Mouse (Mus musculus) c-Kit-positive CD71-negative TER-119-negative erythroid progenitor cells, embryonic 14.5 days (primary cell): ENCODE measurements around the gene Tacr2.

Source experiments
- DNase-seq: peaks from one replicate; pipeline ENCODE4 v3.0.0-alpha.2; 2013; ENCODE audit warnings: low read depth

The Tacr2 gene

DNA sequence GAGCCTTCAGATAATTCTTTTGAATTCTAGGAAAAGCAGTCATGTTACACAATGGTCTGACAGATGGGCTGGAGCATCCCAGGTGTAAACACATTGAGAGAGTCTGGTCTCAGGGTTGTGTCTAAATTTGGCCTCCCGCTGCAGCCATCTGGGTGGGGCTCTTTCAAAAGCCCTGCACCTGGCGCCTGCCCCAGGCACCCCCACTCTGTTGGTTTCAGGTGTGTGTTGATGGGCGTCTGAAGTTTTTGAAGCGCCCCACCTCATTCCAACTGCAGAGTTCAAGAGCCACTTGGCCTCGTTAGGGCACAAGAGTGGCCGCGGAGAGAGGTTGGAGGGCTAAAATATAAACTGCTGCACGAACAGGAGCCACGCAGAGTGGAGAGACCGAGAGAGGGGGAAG lies 9.9 kb upstream of the Tacr2 start:
- no peak for DNase-seq

DNA sequence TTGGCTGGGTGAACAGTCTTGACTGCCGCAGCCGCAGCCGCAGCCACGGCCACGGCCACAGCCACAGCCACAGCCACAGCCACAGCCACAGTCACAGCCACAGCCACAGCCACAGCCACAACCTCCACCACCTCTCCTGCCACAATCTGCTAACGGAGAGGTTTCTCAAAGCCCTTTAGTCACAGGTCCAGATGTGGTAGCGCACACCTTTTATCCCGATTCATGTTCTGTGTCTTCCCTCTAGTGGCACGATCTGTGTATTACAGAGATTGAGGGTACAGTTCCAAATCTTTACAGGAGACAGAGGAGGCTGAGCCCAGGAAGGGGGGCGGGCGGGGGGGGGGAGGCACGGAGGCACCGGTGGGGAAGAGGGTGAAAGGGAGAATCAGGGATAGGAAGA lies 9.3 kb upstream of the Tacr2 start:
- DNase-seq: peak; percentile 52

DNA sequence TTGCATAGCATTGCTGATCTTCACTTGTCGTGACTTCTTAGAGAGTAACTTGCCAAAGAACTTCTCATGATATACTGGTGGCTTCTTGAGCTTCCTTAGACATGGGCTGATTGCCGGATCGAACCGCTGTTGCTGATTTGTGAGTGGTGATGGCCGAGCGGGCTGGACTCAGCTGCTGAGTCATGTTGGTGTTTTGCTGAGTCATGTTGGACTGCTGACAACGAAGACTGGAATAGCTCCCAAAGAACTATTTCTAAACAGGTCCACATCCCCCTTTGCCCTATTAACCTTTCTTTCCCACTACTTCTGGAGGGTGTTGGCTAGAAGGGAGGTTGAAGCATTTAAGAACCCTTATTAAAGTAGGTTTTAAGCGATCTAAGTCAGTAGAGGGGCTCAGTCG lies 8.2 kb upstream of the Tacr2 start:
- no peak for DNase-seq

DNA sequence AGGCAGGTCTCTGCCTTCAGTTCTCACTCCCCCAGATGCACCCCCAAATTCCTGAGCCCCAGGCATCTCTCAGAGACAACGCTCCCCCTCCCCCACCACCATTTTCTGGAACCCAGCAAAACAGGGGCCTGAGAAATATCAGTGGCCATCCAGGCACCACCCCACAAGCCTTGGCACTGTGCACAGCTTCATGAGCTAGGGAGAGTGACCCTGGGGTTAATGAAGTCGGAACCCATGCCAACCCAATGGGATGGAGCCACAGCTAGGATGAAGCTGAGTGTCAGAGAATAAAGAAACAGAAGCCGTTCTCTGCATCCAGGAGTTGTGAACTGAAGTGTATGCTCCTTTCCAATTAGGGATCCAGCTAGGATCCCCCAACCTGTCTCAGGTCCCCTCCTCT lies 5.1 kb upstream of the Tacr2 start:
- DNase-seq: no peak

DNA sequence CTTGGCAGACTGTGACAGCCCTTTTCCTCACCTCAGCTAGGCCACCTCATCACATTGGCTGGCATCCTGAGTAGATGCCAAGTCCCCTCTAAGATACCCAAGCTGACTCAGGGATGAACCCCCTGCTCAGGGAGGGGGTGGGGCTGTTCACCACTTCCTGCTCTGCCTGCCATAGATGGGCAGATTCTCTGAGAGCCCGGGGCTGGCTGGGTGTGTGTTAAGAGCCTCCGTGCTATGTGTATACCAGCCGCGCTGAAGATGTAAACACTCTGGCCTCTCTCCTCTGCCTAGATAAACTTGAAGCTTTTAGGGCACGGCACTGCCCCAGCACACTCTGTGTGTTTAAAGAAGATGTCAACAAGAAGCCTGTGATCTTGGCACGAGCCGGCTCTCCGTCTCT lies 4.4 kb upstream of the Tacr2 start:
- no peak for DNase-seq

DNA sequence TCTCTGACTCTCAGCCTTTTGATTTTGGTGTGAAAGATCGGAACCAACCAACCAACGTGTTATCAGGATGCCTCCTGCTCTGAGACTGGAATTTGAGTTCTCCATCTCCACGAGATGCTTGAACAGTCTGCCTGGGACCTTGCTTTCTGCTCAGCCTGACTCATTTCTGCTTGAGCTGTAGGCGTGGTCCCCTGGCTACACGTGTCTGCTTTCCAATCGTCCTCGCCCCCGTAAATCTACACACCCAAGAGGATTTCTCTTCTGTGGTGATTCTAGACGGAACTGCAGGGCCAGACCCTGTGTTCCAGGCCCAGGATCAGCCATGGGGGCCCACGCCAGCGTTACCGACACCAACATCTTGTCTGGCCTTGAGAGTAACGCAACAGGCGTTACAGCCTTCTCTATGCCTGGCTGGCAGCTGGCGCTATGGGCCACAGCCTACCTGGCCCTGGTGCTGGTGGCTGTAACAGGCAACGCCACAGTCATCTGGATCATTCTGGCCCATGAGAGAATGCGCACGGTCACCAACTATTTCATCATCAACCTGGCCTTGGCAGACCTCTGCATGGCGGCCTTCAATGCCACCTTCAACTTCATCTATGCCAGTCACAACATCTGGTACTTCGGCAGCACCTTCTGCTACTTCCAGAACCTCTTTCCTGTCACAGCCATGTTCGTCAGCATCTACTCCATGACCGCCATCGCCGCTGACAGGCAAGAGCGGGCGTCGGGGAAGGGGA lies 428 bp downstream of the Tacr2 start:
- no peak for DNase-seq

DNA sequence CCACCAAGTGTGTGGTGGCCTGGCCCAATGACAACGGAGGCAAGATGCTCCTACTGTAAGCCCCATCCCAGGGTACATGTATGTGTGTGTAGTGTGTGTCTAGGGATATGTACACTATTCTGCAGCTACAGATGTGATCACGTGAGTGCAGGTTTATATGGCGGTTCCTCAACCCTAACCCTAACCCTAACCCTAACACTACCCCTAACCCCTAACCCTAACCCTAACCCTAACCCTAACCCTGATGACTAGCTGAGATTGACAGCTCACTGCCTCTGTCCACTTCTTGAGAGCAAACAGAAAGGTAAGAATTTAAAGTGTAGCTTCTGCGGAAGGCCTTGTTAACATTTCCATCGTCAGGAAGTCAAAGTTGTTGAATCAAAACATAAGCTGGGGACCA lies 6.1 kb downstream of the Tacr2 start:
- no peak for DNase-seq

DNA sequence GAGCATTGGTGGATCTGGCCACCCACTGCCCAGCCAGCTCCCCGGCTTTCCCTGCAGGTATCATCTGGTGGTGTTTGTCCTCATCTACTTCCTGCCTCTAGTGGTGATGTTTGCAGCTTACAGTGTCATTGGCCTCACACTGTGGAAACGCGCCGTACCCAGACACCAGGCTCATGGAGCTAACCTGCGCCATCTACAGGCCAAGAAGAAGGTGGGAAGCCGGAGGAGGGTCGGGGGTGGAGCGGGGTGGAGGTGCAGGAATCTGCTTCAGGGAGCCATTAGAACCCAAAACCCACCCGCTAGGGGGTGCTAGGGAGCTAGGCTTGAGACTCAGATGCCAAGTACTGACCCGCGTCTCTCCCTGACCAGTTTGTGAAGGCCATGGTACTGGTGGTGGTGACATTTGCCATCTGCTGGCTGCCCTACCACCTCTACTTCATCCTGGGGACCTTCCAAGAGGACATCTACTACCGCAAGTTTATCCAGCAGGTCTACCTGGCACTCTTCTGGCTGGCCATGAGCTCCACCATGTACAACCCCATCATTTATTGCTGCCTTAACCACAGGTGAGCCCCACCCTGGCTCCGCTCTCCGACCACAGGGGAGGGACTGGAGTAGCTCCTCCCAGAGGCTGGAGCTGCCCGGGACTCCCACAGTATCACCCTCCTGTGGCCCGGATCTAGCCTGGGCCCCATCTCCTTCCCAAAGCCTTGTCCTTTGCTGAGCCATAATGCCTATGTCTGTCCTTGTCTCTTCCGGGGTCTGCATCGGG lies 9.1 kb downstream of the Tacr2 start:
- DNase-seq: peak; percentile 95

DNA sequence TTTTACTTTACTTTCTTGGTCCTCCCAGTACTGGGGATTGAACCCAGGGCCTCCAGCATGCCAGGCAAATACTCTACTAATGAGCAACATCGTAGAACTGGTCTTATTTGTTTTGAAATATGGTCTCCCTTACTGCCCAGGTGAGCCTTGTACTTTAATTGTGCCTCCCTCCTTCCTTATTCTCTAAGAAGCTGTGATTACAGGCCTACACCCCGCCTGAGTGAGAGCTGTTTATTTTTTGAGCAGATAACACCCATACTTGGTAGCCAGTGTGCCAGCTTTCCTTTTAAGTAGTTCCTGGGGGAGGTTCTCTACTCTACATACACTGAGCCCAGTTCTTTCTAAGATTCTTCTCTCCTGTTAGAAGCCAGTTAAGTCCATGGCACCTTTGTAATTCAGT lies 12.1 kb downstream of the Tacr2 start:
- no peak for DNase-seq

DNA sequence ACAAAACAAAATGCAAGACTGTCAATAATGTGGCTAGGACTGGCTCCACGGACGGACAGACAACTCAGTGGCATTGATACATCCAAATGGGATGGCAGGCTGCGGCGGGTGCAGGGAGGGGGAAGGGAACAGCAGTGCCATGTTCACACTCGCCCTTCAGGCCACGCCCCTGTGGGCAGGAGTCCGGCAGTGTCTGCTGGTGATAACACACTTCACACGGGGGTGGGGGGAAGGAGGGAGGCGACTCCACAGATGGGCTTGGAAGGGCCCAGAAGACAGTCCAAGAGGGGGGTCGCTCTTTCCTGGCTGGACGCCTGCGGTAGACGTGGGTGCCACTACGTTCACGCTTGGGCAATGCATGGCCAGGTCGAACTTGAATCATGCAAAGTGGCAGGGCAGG lies 17.0 kb downstream of the Tacr2 start:
- no peak for DNase-seq

DNA sequence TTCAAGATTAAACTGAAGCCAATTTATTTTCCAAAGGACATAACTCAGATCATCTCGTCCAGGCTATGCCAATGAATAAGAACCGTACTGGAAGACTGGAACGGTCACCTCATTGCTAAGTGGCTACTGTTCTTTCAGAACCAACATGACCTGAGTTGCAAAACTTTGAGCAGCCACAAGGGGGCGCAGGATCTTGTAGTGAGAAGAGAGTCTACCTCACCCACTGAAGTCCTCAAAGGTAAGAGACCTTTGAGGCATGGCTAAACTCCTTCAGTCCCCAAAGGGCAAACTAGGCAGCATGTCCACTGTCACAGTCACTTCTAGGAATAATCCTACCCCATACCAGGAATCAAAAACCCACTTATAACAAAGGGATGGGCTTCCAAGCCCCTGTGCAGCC lies 23.0 kb downstream of the Tacr2 start:
- DNase-seq: peak; percentile 74

DNA sequence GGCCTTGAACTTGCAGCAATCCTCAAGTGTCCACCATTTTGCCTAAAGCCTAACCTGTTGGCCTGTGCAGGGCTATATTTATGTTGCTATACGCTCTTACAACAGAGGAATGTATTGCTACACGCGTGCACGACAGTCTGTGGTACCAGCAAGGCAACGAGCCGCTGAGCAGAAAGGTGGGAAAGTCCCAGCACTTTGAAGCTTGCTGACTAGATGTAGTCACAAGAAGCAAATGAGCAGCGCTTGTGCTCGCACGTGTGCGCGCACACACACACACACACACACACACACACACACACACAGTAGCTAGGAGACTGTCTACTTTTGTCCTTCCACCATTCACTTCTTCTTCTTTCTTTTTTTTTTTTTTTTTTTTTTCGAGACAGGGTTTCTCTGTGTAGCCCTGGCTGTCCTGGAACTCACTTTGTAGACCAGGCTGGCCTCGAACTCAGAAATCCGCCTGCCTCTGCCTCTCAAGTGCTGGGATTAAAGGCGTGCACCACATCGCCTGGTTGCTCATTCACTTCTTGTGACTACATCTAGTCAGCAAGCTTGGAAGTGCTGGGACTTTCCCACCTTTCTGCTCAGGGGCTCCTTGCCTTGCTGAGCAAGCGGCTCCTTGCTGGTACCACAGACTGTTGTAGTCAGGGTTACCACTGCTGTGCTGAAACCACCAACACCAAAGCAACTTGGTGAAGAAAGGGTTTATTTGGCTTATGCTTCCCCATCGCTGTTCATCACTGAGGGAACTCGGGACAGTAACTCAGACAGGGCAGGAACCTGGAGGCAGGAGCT lies 25.5 kb downstream of the Tacr2 start:
- DNase-seq: no peak

DNA sequence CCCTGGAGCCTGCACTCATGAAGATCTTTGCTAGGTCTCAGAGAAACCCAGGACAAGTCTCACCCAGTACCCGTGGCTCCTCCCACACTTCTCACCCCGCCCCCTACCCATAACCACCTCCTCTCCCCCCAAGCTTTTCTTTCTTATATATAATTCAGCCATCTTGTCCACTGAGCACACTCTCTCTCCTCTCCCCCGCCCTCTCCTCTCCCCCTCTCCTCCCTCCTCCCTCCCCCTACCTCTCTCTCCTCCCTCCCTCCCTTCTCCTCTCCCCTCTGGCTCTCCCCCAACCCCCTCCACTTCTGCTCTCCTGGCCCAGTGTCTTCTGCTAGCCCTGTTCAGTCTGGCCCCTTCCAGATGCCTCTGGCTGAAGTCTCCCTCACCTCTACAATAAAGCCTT lies 26.8 kb downstream of the Tacr2 start:
- DNase-seq: no peak

DNA sequence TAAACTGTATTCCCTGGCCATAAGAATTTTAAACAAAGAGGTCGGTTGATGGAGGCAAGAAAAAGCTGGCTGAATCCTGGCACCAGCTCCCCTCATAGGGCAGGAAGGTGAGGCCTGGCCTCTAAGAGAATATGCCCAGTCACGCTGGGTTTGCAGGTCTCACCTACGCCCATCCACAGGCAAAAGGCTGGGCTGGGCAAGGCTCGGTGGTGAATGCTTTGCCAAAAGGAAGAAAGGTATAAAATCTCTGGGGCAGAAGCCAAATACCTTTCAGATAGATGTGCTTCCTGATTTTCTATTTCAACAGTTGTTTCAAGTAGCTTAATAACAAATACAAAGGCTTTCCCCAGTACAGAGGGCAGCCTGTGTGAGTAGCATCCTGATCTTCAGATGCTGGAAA lies 27.4 kb downstream of the Tacr2 start:
- no peak for DNase-seq

DNA sequence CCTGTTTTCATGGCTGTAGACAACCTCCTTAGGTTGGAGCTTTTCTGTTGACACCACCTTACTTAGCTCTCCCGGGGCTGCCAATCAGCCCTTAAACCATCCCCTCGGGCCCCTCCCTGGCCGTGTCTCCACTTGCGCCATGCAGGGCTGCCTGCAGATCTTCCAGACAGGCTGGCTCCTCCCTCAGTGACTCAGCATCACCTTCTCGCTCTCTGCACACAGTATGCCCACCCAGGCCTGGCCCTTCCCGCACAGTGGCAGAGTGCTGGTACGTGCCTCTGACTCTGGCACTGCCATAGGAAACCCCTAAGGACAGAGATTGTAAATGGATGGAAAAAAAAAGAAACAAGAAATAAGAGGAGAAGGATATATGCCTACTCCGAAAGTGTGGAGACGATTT lies 30.5 kb downstream of the Tacr2 start:
- DNase-seq: no peak

DNA sequence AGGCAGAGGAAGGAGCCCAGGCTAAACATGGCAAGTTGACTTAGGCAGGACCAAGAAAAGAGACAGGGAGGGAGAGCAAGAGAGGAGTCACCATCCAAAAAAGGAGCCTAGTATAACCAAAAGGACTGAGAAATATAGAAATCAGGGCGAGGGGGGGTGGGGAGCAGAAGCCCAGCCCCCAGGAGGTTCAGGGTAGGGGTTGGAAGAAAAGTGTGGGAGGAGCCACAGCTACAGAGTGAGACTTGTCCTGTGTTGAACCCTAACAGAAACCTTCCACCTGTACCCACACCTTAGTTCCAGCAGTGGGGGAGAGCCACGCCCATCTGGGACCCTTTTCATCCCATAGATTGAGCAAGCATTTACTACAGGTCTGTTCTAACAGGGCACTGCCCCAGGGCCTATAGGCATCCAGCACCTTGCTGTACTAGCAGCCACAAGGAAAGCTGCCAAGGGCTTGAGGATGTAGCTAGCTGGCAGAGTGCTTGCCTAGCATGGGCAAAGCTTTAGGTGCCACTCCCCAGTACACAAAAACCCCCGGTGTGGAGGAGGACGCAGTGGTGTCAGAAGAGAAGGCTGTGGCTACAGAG lies 31.1 kb downstream of the Tacr2 start:
- DNase-seq: no peak

DNA sequence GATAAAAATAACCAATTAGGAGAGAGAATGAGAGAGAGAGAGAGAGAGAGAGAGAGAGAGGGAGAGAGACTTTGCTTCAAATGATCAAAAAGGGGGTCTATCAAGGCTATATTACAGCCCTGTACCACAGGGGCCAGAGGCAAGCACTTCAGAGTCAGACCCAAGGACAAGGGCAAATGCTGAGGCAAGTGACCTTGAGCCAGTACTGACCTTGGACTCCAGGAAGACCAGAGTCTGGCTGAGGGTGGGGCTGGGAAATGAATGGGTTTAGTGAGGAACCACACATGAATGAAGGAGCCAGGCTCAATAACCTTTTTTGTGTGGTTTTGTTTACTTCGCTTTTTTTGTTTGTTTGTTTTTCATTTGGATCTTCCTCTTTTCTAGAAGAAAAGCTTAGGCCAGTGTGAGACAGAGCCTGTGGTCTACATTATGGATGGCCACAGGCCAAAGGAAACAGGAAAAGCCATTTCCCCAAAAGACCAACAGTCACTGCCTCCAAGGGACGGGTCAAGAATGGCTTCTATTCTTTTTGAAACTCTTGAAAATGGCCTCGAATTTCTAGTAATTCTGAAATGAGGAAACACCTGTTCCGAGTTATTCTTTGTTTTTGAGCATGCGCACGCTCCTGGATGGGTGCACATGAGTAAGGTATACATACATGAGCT lies 35.4 kb downstream of the Tacr2 start:
- no peak for DNase-seq

DNA sequence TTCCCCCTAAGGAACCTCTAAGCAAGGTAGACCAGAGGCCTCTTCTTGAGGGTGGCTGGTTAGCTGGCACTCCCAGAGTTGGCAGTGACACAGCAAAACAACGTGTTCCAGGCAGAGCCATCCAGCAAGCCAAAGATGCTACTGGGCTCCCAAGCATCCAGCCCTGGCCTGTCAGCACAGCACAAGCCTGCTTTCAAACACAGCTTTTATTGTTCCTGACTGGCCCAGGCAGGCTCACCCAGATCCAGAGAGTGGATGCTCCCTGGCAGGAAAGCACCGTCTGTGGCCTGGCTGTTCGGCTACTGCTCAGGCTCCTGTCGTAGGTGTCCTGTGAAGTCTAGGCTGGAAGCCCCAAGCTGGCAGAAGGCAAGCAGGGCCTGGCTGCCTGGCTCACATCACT lies 41.9 kb downstream of the Tacr2 start:
- no peak for DNase-seq

DNA sequence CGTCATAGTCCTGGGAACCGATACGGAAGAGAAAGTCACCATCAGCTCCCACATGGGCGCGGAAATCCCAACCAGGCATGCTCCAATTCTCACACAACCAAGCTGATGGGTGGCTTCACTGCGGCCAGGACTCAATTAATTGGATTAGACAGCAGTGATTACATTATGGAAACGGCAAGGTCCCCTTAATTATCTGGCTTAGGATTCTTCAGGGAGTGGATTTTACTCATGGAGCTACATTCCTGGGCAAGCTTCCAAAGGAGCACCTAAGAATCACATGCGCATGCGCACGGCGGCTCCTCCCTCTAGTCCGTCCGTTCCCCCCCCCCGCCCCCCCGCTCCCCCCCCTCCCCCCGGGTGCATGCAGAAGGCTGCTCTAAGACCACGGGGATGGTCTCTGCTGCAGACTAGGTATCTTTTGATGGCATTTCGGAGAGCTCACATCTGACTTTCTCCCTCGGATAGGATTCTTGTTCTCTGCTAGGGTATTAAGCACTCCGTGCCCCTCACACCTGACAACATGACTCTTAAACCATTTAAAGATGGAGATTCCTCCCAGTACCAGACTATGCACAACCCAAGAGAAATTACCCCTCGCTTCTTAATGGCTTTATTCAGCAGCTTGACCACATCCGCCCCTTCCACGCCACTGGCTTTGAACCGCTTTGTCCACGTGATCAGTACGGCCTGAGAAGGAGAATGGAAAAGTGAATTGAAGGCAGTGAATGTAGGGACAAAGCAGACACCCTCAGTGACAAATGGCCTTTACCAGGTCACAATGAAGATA lies 44.0 kb downstream of the Tacr2 start:
- no peak for DNase-seq

DNA sequence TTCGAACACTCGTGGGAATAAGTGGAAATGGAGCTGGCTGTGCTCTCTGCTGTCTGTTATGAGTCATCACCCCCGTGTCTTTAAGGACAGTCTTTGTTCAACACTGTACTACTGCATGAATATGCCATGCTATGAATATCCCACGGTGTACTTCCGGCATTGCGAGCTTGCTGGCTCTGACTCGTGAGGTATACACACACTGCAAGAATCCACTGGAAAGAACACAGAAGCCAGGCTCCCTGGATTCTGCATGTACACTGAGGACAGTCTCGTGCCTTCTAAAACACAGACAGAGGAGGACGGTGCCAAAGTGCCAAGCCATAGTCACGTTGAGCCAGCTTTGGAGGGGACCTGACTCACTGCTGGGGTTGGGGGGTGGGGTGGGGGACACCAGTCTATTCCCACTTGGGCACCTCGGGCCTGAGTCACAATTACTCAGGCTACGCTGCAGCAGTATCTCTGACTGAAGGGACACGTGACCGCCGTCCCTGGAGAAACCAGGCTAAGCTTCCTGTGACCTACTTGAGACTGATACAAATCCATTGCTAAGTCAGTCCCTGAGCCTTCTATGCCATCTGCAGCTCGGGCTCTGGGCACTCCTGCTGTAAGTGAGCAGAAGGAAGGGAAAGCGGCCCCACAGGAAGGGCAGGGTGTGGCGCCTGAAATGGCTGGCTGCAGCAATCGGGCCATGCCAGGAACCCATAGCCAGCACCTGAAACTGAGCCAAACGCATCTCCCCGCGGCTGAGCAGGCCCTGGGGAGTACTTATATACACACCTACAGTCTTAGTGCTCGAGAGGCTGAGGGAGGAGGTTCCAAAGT lies 48.0 kb downstream of the Tacr2 start:
- no peak for DNase-seq
